Mouse (Mus musculus) retina, embryonic 14.5 days (tissue): ENCODE results near the gene Ogg1.

Source experiments
- DNase-seq: peaks from one replicate; pipeline ENCODE4 v3.0.0-alpha.2; 2015; ENCODE audit warnings: low spot score

Ogg1 gene

GRCm38 (mm10) chr6:113326533-113327315 is at the start of gene Ogg1:
Gene Ogg1, plus strand, starts transcription at chr6:113326972.
- DNase-seq, result peak; percentile 98

GRCm38 (mm10) chr6:113281676-113282075 is 45.1 kb upstream of the Ogg1 start:
- peak; percentile 12 for DNase-seq

GRCm38 (mm10) chr6:113282101-113282802 is 44.5 kb upstream of the Ogg1 start, which contains the start of gene Cpne9:
Gene Cpne9, plus strand, starts transcription at chr6:113282307.
- peak; percentile 75 for DNase-seq

GRCm38 (mm10) chr6:113282969-113283368 is 43.8 kb upstream of the Ogg1 start:
- DNase-seq, result peak; percentile 21

- no peak for DNase-seq
These were observed 43.3 kb upstream of the Ogg1 start for GRCm38 (mm10) chr6:113283500-113283899.

GRCm38 (mm10) chr6:113284931-113285330 is 41.8 kb upstream of the Ogg1 start:
- DNase-seq, result no peak

- DNase-seq, result no peak
These were observed 40.5 kb upstream of the Ogg1 start for GRCm38 (mm10) chr6:113286316-113286715.

- no peak for DNase-seq
These were observed 39.5 kb upstream of the Ogg1 start for GRCm38 (mm10) chr6:113287236-113287635.

- DNase-seq, result no peak
These were observed 37.4 kb upstream of the Ogg1 start for GRCm38 (mm10) chr6:113289346-113289745.

GRCm38 (mm10) chr6:113290346-113290745 is 36.4 kb upstream of the Ogg1 start:
- no peak for DNase-seq

- no peak for DNase-seq
These were observed 33.8 kb upstream of the Ogg1 start for GRCm38 (mm10) chr6:113292938-113293337.

- DNase-seq, result no peak
These were observed 30.7 kb upstream of the Ogg1 start for GRCm38 (mm10) chr6:113296046-113296445.

- DNase-seq, result no peak
These were observed 30.1 kb upstream of the Ogg1 start for GRCm38 (mm10) chr6:113296639-113297038.

GRCm38 (mm10) chr6:113301350-113301749 is 25.4 kb upstream of the Ogg1 start:
- DNase-seq, result no peak

- peak; percentile 75 for DNase-seq
These were observed 24.5 kb upstream of the Ogg1 start for GRCm38 (mm10) chr6:113302258-113302657.

- DNase-seq, result peak; percentile 99
These were observed 20.3 kb upstream of the Ogg1 start for GRCm38 (mm10) chr6:113306322-113306985.

- no peak for DNase-seq
These were observed 19.8 kb upstream of the Ogg1 start, which contains the start of gene Brpf1 for GRCm38 (mm10) chr6:113306986-113307349. Gene Brpf1, plus strand, starts transcription at chr6:113307137.

GRCm38 (mm10) chr6:113307481-113308121 is 19.2 kb upstream of the Ogg1 start:
- peak; percentile 38 for DNase-seq

GRCm38 (mm10) chr6:113308141-113308540 is 18.6 kb upstream of the Ogg1 start:
- DNase-seq, result peak; percentile 55

- DNase-seq, result no peak
These were observed 10.8 kb upstream of the Ogg1 start for GRCm38 (mm10) chr6:113315972-113316371.

GRCm38 (mm10) chr6:113329396-113329795 is 2.6 kb downstream of the Ogg1 start:
- DNase-seq, result no peak

- no peak for DNase-seq
These were observed 3.8 kb downstream of the Ogg1 start for GRCm38 (mm10) chr6:113330547-113330946.
